ENCODE assay signal across 8 mouse cellular contexts in the genomic region with DNA sequence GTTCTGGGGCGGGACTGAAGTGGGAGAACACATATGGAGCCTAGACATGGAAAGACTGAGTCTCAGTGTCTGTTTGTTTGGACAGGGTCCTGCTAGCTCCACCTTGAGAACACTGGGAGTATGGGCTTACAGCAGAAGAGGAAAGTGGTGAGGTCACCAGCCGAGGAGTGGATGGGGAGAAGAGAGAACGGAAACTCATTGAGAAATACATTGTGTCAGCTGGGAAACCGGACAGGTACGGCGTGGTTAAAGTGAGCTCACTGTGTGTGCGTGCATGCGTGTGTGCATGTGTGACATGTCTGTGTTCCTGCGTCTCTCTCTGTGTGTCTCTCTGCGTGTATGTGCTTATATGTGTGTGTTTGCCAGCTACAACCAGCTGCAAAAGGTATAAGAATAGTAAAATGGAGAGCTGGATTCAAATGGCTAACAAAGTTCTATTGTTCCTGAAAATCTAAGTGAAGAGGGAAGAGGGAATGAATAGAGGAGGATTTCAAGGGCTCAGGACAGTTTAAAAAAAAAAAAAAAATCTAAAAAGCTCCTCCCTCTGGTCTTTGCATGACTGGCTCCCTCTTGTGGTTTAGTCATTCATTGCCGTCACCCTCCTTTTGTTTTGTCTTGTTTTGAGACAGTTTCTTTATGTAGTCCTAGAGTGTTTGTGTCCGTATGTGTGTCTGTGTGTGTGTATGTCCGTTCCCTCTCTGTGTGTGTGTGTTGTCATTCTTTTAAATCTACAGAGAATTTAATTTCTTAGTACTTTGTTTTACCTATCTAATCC. TPM values are rescaled to one million over a fixed set of nuclear protein-coding genes. Genes with fewer than 3 reads are reported as not detected.
DNase-seq lines count a peak whose midpoint lies in the region; ATAC-seq and TF ChIP-seq lines count a peak whose summit lies in the region.

No protein-coding gene starts in this region.

- no peaks in the 10 kb centered on the region for H3K4me1 ChIP-seq in lung, postnatal 0 days (ENCODE audit: insufficient read depth, low read depth, low read length)

- H3K9ac ChIP-seq in lung, postnatal 0 days (replicated peaks; ENCODE audit: low read depth), result no peak overlapping the region

- H3K4me2 ChIP-seq in lung, postnatal 0 days (replicated peaks; ENCODE audit: low read depth, low read length), result 0 out of 2 replicates have a peak overlapping the region, but pooled peaks have one; percentile 14

- no peak overlapping the region for H3K27ac ChIP-seq in lung, postnatal 0 days (ENCODE audit: low read length)

- H3K4me3 ChIP-seq in lung, postnatal 0 days (ENCODE audit: low read depth, low read length), result no peak overlapping the region

- peak; percentile 68 for DNase-seq in adrenal gland, postnatal 10 days
- no peak for DNase-seq in adrenal gland, postnatal 4 days (ENCODE audit: low spot score in 2 of 2)
- peak; percentile 23 for DNase-seq in right cerebral cortex, postnatal 14 days
- no peak for DNase-seq in right cerebral cortex, postnatal 25 days
- peak; percentile 71 for DNase-seq in embryo, embryonic 11 days
- DNase-seq in kidney, adult 18-20 months, result peak; percentile 54
- peak; percentile 79 for DNase-seq in lung, postnatal 0 days (ENCODE audit: low spot score)
- DNase-seq in retina, postnatal 7 days (ENCODE audit: low read depth, low spot score), result peak; percentile 56

- peak; percentile 84 for TF ChIP-seq CTCF in lung, postnatal 0 days (IDR thresholded peaks at IDR 0.05)

- H3K27me3 ChIP-seq in lung, postnatal 0 days (replicated peaks; ENCODE audit: insufficient read depth, low read length), result no peaks in the 10 kb centered on the region

- TF ChIP-seq EP300 in lung, postnatal 0 days (IDR thresholded peaks at IDR 0.05), result no peak

- ATAC-seq in lung, postnatal 0 days, result no peak; the same call in 1 of the 2 replicates

- H3K36me3 ChIP-seq in lung, postnatal 0 days (ENCODE audit: insufficient read depth, low read length), result no peaks in the 10 kb centered on the region

- WGBS in lung, postnatal 0 days, result 50% methylated on average over 13 of the region's 13 CpGs

- no peaks in the 10 kb centered on the region for H3K9me3 ChIP-seq in lung, postnatal 0 days (ENCODE audit: low read length)

RNA-seq across cellular contexts. Expression of a gene that starts 52.0 kb away (rescaled TPM):
- 10 to 100 TPM; 10.2 to 26.9 TPM for total RNA-seq in adrenal gland, postnatal 10 days (2021)
- total RNA-seq in adrenal gland, postnatal 4 days (2021), result 10 to 100 TPM in 1 of 2 experiments, 1 to 10 TPM in 1; 7.1 to 12.2 TPM
- 4.8 and 5.3 TPM in 2 replicates for polyA plus RNA-seq in lung, postnatal 0 days (2015; fragmentation: Nextera tagmentation; extraction: Ambion mirVana)

Comparison
In these comparisons a context has a peak if more than half of its experiments do, and no peak if none do; other contexts are left out.
1. DNase-seq: peak in adrenal gland, postnatal 10 days (single experiment), right cerebral cortex, postnatal 14 days (single experiment), embryo, embryonic 11 days (single experiment), kidney, adult 18-20 months (single experiment), lung, postnatal 0 days (single experiment) and retina, postnatal 7 days (single experiment); none in adrenal gland, postnatal 4 days (0 of 2) and right cerebral cortex, postnatal 25 days (single experiment).